Mouse (Mus musculus) myocyte (in vitro differentiated cells): ENCODE measurements around the gene Cryaa. TPM values are rescaled to one million over a fixed set of nuclear protein-coding genes. Genes with fewer than 3 reads are reported as not detected.

Experiments
- H3K27me3 ChIP-seq: one replicate; pipeline ENCODE4 v1.6.1; 2011; ENCODE audit not compliant: control insufficient read depth, insufficient read depth, insufficient read length
- H3K36me3 ChIP-seq: one replicate; pipeline ENCODE4 v1.6.1; 2011; ENCODE audit not compliant: control insufficient read depth, insufficient read depth
- H3K4me2 ChIP-seq: one replicate; pipeline ENCODE4 v1.6.1; 2011; ENCODE audit warnings: low read depth, control low read depth
- H3K4me3 ChIP-seq: one replicate; pipeline ENCODE4 v1.5.1; 2011; ENCODE audit warnings: mild to moderate bottlenecking, control low read depth, moderate library complexity
- H3K79me2 ChIP-seq: one replicate; pipeline ENCODE4 v1.6.1; 2011; ENCODE audit not compliant: control insufficient read depth, insufficient read depth
- H3ac ChIP-seq: one replicate; pipeline ENCODE4 v1.6.1; 2011; ENCODE audit not compliant: control insufficient read depth, insufficient read length
- CEBPB ChIP-seq: IDR thresholded peaks from 2 replicates; pipeline ENCODE4 v1.6.1; 2011; ENCODE audit warnings: mild to moderate bottlenecking, moderate library complexity; ENCODE audit not compliant: poor library complexity, insufficient read depth, severe bottlenecking
- MYOD1 ChIP-seq, 3 experiments: IDR thresholded peaks; one replicate each; pipeline ENCODE4 v1.6.1; 2011; ENCODE audit warnings: control low read depth in 2 of 3, low read depth in 2 of 3, mild to moderate bottlenecking in 2 of 3, moderate library complexity in 1 of 3; ENCODE audit not compliant: insufficient read length in 2 of 3, control insufficient read depth in 1 of 3
- MYOG ChIP-seq, 3 experiments: IDR thresholded peaks; one replicate each; pipeline ENCODE4 v1.6.1; 2011; ENCODE audit warnings: control low read depth in 2 of 3, low read depth in 2 of 3, mild to moderate bottlenecking in 2 of 3; ENCODE audit not compliant: insufficient read length in 2 of 3, control insufficient read depth in 1 of 3, insufficient read depth in 1 of 3
- SRF ChIP-seq: IDR thresholded peaks from one replicate; pipeline ENCODE4 v1.6.1; 2011; ENCODE audit warnings: low read depth; ENCODE audit not compliant: control insufficient read depth, insufficient read length
- TCF12 ChIP-seq: IDR thresholded peaks from one replicate; pipeline ENCODE4 v1.6.1; 2011; ENCODE audit warnings: mild to moderate bottlenecking, control low read depth; ENCODE audit not compliant: poor library complexity, insufficient read depth, severe bottlenecking
- polyA plus RNA-seq: library from polyadenylated mRNA; unstranded; fragments of >200 nt; fragmentation: generic; extraction: Trizol; gene quantifications from one replicate; pipeline ENCODE4 v1.2.1, GENCODE M21; 2012; ENCODE audit warnings: missing spikeins

The Cryaa gene
- polyA plus RNA-seq, 1 experiment, result not detected

DNA sequence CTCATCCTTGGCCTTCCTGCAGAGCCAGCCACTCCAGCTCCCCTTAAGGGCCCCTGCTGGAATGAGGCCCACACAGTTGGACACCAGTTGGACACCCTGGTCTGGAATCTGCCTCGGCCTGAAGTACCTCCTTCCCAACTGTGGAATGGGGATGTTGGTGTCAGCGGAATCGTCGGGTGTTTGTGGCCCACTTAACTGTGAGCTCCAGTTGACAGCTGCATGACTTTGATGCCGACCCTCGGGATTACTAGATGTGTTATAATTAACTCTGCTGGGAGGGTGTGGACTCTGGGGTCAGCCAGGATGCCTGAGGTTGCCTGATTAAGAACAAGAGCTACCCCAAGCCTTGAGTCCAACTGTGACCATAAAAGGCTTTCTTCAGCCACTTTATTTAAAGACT lies 53.4 kb downstream of the Cryaa start:
- no peaks in the 10 kb centered on the region for H3K36me3 ChIP-seq
- H3K4me2 ChIP-seq, result no peak overlapping the region
- no peak overlapping the region for H3K4me3 ChIP-seq
- H3K79me2 ChIP-seq, result no peaks in the 10 kb centered on the region
- H3ac ChIP-seq, result no peak overlapping the region
- H3K27me3 ChIP-seq, result no peaks in the 10 kb centered on the region
- TF ChIP-seq CEBPB (no peak), MYOG (IDR thresholded peaks at IDR 0.05; ENCODE audit: control insufficient read depth in 1 of 3, insufficient read depth in 1 of 3, insufficient read length in 2 of 3, low read depth in 2 of 3) (peak; percentile 40 to 90 (median 90)), MYOD1 (IDR thresholded peaks at IDR 0.05; ENCODE audit: control insufficient read depth in 1 of 3, insufficient read length in 2 of 3, low read depth in 2 of 3) (peak; percentile 55 to 92 (median 59)), TCF12 (peak; percentile 83), SRF (peak; percentile 90)

Other genes with a start within 250 kb of the Cryaa start
- 26.1 TPM for gene Wdr4, start 157.8 kb upstream of the Cryaa start, polyA plus RNA-seq
- 469 TPM for gene Ndufv3, start 157.7 kb upstream of the Cryaa start, polyA plus RNA-seq
- 15.3 TPM for gene Pknox1, start 113.1 kb upstream of the Cryaa start, polyA plus RNA-seq
- 0.06 TPM for gene Cbs, start 40.6 kb upstream of the Cryaa start, polyA plus RNA-seq
- 135 TPM for gene U2af1, start 18.9 kb upstream of the Cryaa start, polyA plus RNA-seq
- 37.1 TPM for gene Sik1, start 178.0 kb downstream of the Cryaa start, polyA plus RNA-seq